ENCODE assay signal across 18 mouse cellular contexts in the genomic region with DNA sequence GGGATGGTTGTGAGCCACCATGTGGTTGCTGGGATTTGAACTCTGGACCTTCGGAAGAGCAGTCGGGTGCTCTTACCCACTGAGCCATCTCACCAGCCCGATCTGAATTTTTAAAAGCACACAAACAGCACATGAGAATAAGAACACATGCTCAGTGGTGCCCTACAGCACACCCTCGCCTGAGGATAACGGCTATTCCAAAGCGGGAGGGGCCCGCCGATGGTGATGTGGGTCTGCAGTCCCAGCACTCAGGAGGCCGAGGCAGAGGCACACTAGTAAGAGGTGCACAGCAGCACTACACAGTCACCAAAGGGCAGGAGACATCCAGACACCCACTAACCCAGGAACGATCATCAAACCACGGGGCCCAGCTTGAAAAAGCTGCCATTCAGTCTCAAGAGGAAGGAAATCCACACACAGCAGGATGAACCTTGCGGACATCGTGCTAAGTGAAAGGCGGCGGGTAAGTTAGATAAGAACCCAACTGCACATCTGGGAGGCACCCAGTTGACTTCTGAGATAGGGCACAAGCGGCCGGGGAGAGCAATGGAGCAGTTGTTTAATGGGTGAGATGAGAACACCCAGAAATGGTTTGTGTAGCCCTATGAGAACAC. TPM values are rescaled to one million over a fixed set of nuclear protein-coding genes. Genes with fewer than 3 reads are reported as not detected.
A peak's percentile ranks its signal among the peaks of the same experiment; 100 is the strongest.
DNase-seq lines count a peak whose midpoint lies in the region; ATAC-seq lines count a peak whose summit lies in the region.
"Had no signal": no experiment of that assay in that cellular context is flagged by ENCODE, and none has a peak within 500 bp of the region (broad histone marks: within the 10 kb centered on the region; RNA-seq: fewer than 3 reads in every experiment).

No protein-coding gene starts in this region.

- peaks cover 80% of the 10 kb centered on the region for H3K36me3 ChIP-seq in heart, embryonic 10.5 days
- no peaks in the 10 kb centered on the region for H3K36me3 ChIP-seq in midbrain, embryonic 15.5 days (replicated peaks)
- peaks cover 50% of the 10 kb centered on the region for H3K36me3 ChIP-seq in forebrain, embryonic 13.5 days (ENCODE audit: poor library complexity, severe bottlenecking)

- no peaks in the 10 kb centered on the region for H3K9me3 ChIP-seq in heart, embryonic 10.5 days
- H3K9me3 ChIP-seq in midbrain, embryonic 15.5 days: no peaks in the 10 kb centered on the region
- H3K9me3 ChIP-seq in forebrain, embryonic 13.5 days (replicated peaks): no peaks in the 10 kb centered on the region
- H3K9me3 ChIP-seq: hindbrain, embryonic 15.5 days had no signal

- no peaks in the 10 kb centered on the region for H3K4me1 ChIP-seq in heart, embryonic 10.5 days
- H3K4me1 ChIP-seq in midbrain, embryonic 15.5 days: no peaks in the 10 kb centered on the region
- H3K4me1 ChIP-seq in forebrain, embryonic 13.5 days: no peaks in the 10 kb centered on the region
- H3K4me1 ChIP-seq: hindbrain, embryonic 15.5 days had no signal

- no peak overlapping the region for H3K4me2 ChIP-seq in midbrain, embryonic 15.5 days
- no peak overlapping the region for H3K4me2 ChIP-seq in forebrain, embryonic 13.5 days
- H3K4me2 ChIP-seq: hindbrain, embryonic 15.5 days; lung, embryonic 14.5 days had no signal

- ATAC-seq in erythroid progenitor cell, adult 5-6 weeks (replicated peaks; ENCODE audit: low FRiP score, poor library complexity, severe bottlenecking): peak; percentile 97
- peak; percentile 37; the same call in 1 of the 2 replicates for ATAC-seq in megakaryocyte, adult 5-6 weeks (ENCODE audit: poor library complexity, severe bottlenecking)
- ATAC-seq in midbrain, embryonic 15.5 days (replicated peaks): no peak
- ATAC-seq in forebrain, embryonic 13.5 days: no peak

- 73% methylated on average over 17 of the region's 17 CpGs for WGBS in heart, embryonic 10.5 days
- 91% methylated on average over 17 of the region's 17 CpGs for WGBS in midbrain, embryonic 15.5 days
- WGBS in forebrain, embryonic 13.5 days: 91% methylated on average over 17 of the region's 17 CpGs

- no peak overlapping the region for H3K9ac ChIP-seq in midbrain, embryonic 15.5 days
- no peak overlapping the region for H3K9ac ChIP-seq in forebrain, embryonic 13.5 days
- H3K9ac ChIP-seq: hindbrain, embryonic 15.5 days; lung, embryonic 14.5 days had no signal

- H3K27ac ChIP-seq in heart, embryonic 10.5 days: no peak overlapping the region
- no peak overlapping the region for H3K27ac ChIP-seq in midbrain, embryonic 15.5 days
- no peak overlapping the region for H3K27ac ChIP-seq in forebrain, embryonic 13.5 days
- H3K27ac ChIP-seq: hindbrain, embryonic 15.5 days had no signal

- no peaks in the 10 kb centered on the region for H3K27me3 ChIP-seq in heart, embryonic 10.5 days (ENCODE audit: insufficient read depth, poor library complexity, severe bottlenecking)
- H3K27me3 ChIP-seq in midbrain, embryonic 15.5 days (replicated peaks): no peaks in the 10 kb centered on the region
- H3K27me3 ChIP-seq in forebrain, embryonic 13.5 days: no peaks in the 10 kb centered on the region
- H3K27me3 ChIP-seq: hindbrain, embryonic 15.5 days had no signal

- DNase-seq in heart, embryonic 10.5 days (ENCODE audit: low spot score): peak; percentile 64
- no peak for DNase-seq in heart, adult 9 months (ENCODE audit: low spot score in 2 of 2)
- peak; percentile 76 for DNase-seq in MEL-GATA-1-ER (ENCODE audit: extremely low read depth, low read depth)
- no peak for DNase-seq in kidney, adult 18-20 months
- DNase-seq: adrenal gland, postnatal 25 days; cerebellum, adult 8-10 months; kidney, adult 9 months; lung, embryonic 14.5 days; right cerebral cortex, adult 18-20 months; thymus, postnatal 14 days had no signal

- no peak overlapping the region for H3K4me3 ChIP-seq in heart, embryonic 10.5 days
- no peak overlapping the region for H3K4me3 ChIP-seq in midbrain, embryonic 15.5 days
- no peak overlapping the region for H3K4me3 ChIP-seq in forebrain, embryonic 13.5 days
- H3K4me3 ChIP-seq: hindbrain, embryonic 15.5 days; myocyte had no signal

RNA-seq across cellular contexts. Expression of gene Xpo4, which starts 27.4 kb away (rescaled TPM):
- polyA plus RNA-seq in heart, embryonic 10.5 days (2016; fragmentation: Nextera tagmentation; extraction: Ambion mirVana): 23.5 and 24.9 TPM in 2 replicates
- 20.5 and 23.1 TPM in 2 replicates for total RNA-seq in erythroid progenitor cell, adult 5-6 weeks (2015; ENCODE audit: low replicate concordance)
- 39.3 and 75.2 TPM in 2 replicates for total RNA-seq in erythroid progenitor cell, adult 5-6 weeks (2017; ENCODE audit: low replicate concordance)
- 12.6 and 14.2 TPM in 2 replicates for total RNA-seq in megakaryocyte, adult 5-6 weeks (2015)
- total RNA-seq in megakaryocyte, adult 5-6 weeks (2017): 17.1 and 19.6 TPM in 2 replicates
- 12.9 and 13.1 TPM in 2 replicates for polyA plus RNA-seq in midbrain, embryonic 15.5 days (2015; fragmentation: Nextera tagmentation; extraction: Ambion mirVana)
- polyA plus RNA-seq in forebrain, embryonic 13.5 days (2015; fragmentation: Nextera tagmentation; extraction: Ambion mirVana): 19.3 and 21.8 TPM in 2 replicates

RNA-seq across cellular contexts. Expression of gene Gm49361, which starts 53.3 kb away (rescaled TPM):
- not detected in 2 replicates for polyA plus RNA-seq in heart, embryonic 10.5 days (2016; fragmentation: Nextera tagmentation; extraction: Ambion mirVana)
- total RNA-seq in erythroid progenitor cell, adult 5-6 weeks (2015; ENCODE audit: low replicate concordance): not detected in 2 replicates
- not detected in 2 replicates for total RNA-seq in erythroid progenitor cell, adult 5-6 weeks (2017; ENCODE audit: low replicate concordance)
- not detected in 2 replicates for total RNA-seq in megakaryocyte, adult 5-6 weeks (2015)
- 0.59 TPM in 1 of 2 replicates, not detected in the other for total RNA-seq in megakaryocyte, adult 5-6 weeks (2017)
- not detected in 2 replicates for polyA plus RNA-seq in midbrain, embryonic 15.5 days (2015; fragmentation: Nextera tagmentation; extraction: Ambion mirVana)
- not detected in 2 replicates for polyA plus RNA-seq in forebrain, embryonic 13.5 days (2015; fragmentation: Nextera tagmentation; extraction: Ambion mirVana)
- total RNA-seq: adrenal gland, postnatal 25 days had no signal
- polyA plus RNA-seq: frontal cortex, adult 2 months; heart, embryonic 16.5 days; hindbrain, embryonic 15.5 days; lung, embryonic 14.5 days; myocyte had no signal

Comparison
In these comparisons a context has a peak if more than half of its experiments do, and no peak if none do; other contexts are left out.
1. DNase-seq: peak in heart, embryonic 10.5 days (single experiment) and MEL-GATA-1-ER (single experiment); none in heart, adult 9 months (0 of 2) and kidney, adult 18-20 months (single experiment).
2. ATAC-seq: peak in erythroid progenitor cell, adult 5-6 weeks (single experiment) and megakaryocyte, adult 5-6 weeks (single experiment); none in midbrain, embryonic 15.5 days (single experiment) and forebrain, embryonic 13.5 days (single experiment).